18 mouse cellular contexts compared by ENCODE assay signal in genomic region chr4:125191680-125192079, GRCm38 (mm10).
DNase-seq lines count a peak whose midpoint lies in the region; ATAC-seq and TF ChIP-seq lines count a peak whose summit lies in the region.
"Had no signal": no experiment of that assay in that cellular context is flagged by ENCODE, and none has a peak within 500 bp of the region (broad histone marks: within the 10 kb centered on the region; RNA-seq: fewer than 3 reads in every experiment).

No protein-coding gene starts in this region.

- no peak overlapping the region for H3K27ac ChIP-seq in kidney, adult 2 months (ENCODE audit: insufficient read depth, low read depth, low read length)
- H3K27ac ChIP-seq: embryonic facial prominence, embryonic 13.5 days; heart, embryonic 15.5 days; kidney, postnatal 0 days; layer of hippocampus, adult 2 months; liver, embryonic 14.5 days; lung, embryonic 15.5 days; midbrain, embryonic 10.5 days had no signal

- no peaks in the 10 kb centered on the region for H3K36me3 ChIP-seq in kidney, adult 2 months (ENCODE audit: control insufficient read depth, insufficient read depth, low read length)
- H3K36me3 ChIP-seq: embryonic facial prominence, embryonic 13.5 days; heart, embryonic 15.5 days; lung, embryonic 15.5 days; midbrain, embryonic 10.5 days had no signal

- 50% methylated on average over 9 of the region's 9 CpGs for WGBS in kidney, adult 2 months

- DNase-seq in layer of hippocampus, adult 11-12 months (ENCODE audit: low spot score): peak; percentile 14
- DNase-seq in layer of hippocampus, postnatal 10 days (ENCODE audit: low spot score in 2 of 2): no peak
- peak; percentile 46 for DNase-seq in brain, embryonic 18.5 days (ENCODE audit: low read depth, low spot score)
- DNase-seq in frontal cortex, postnatal 14 days (ENCODE audit: low spot score in 2 of 2): peak; percentile 46 to 48
- DNase-seq in right cerebral cortex, postnatal 25 days: peak; percentile 36
- DNase-seq in kidney, adult 2 months: no peak
- DNase-seq: B cell, adult 2 months; kidney, adult 11 months; lung, postnatal 4 days; thymus, adult 2 months had no signal

- TF ChIP-seq CTCF in kidney, adult 2 months (conservative IDR thresholded peaks at IDR 0.05; ENCODE audit: insufficient read depth, insufficient read length, low read depth, low read length): no peak

- H3K4me1 ChIP-seq in kidney, adult 2 months (ENCODE audit: control insufficient read depth, insufficient read depth, low read length): no peaks in the 10 kb centered on the region
- H3K4me1 ChIP-seq: heart, embryonic 15.5 days; lung, embryonic 15.5 days had no signal

- H3K4me3 ChIP-seq in kidney, adult 2 months (ENCODE audit: insufficient read depth, low read depth, low read length): no peak overlapping the region
- H3K4me3 ChIP-seq: embryonic facial prominence, embryonic 13.5 days; heart, embryonic 15.5 days; layer of hippocampus, adult 2 months; lung, embryonic 15.5 days; midbrain, embryonic 10.5 days had no signal

- no peak for TF ChIP-seq POLR2A in kidney, adult 2 months (IDR thresholded peaks at IDR 0.05; ENCODE audit: low read depth, low read length)

- ATAC-seq in monocyte, adult 5-6 weeks (replicated peaks; ENCODE audit: insufficient number of reproducible peaks, low FRiP score, low TSS enrichment, poor library complexity, severe bottlenecking): no peak

- H3K27me3 ChIP-seq in kidney, adult 2 months (replicated peaks; ENCODE audit: control insufficient read depth, insufficient read depth, low read length): no peaks in the 10 kb centered on the region
- H3K27me3 ChIP-seq: lung, embryonic 15.5 days had no signal

Comparison
In these comparisons a context has a peak if more than half of its experiments do, and no peak if none do; other contexts are left out.
1. DNase-seq: peak in layer of hippocampus, adult 11-12 months (single experiment), brain, embryonic 18.5 days (single experiment), frontal cortex, postnatal 14 days (2 of 2) and right cerebral cortex, postnatal 25 days (single experiment); none in layer of hippocampus, postnatal 10 days (0 of 2) and kidney, adult 2 months (single experiment).